Mouse (Mus musculus): ENCODE data around the gene 0610012G03Rik.

The 0610012G03Rik gene

GRCm38 (mm10) chr16:31932840-31933697 lies 15.2 kb downstream of the 0610012G03Rik start:
- ATAC-seq (ENCODE audit: insufficient number of reproducible peaks, low FRiP score, low TSS enrichment) = peak; percentile 90

GRCm38 (mm10) chr16:31932255-31932654 lies 16.0 kb downstream of the 0610012G03Rik start:
- no peak for ATAC-seq (ENCODE audit: insufficient number of reproducible peaks, low FRiP score, low TSS enrichment)

DNA sequence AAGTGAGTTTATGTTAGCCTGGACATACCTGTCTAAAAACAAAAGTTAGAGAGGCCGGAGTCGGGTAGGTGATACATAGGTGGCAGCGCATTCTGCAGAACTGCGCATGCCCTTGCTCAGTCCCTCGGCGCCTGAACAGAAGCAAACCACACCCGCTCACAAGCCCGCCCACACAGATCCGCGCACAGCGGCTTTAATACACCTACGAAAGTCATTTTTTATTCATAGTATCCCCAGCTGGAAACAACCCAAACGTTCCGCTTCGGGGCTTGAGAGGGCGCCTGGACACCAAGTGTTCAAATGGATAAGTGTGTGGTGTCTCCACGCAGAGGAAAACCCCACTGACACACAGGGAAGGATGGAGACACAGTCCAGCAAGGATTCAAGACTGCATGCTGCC lies 17.0 kb downstream of the 0610012G03Rik start:
- no peak for ATAC-seq (ENCODE audit: insufficient number of reproducible peaks, low FRiP score, low TSS enrichment)

DNA sequence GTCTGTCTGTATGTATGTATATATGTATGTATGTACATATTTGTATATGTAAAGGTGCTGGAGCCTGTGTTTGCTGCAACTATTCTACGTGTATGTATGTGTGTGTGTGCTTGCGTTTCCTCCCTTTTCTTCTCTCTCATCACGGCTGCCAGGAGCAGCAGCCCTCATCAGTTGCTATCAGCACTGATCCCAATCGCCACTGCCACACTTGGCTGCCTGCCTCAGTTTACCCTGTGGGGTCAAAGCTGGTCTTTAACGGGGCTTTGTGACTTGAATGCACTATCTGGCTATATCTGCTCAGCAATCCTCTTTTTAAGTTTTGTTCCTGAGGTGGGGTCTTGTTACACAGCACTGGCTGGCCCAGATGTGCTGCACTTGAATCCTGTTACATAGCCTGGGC lies 20.9 kb downstream of the 0610012G03Rik start:
- no peak for ATAC-seq (ENCODE audit: insufficient number of reproducible peaks, low FRiP score, low TSS enrichment)

GRCm38 (mm10) chr16:31926547-31927182 lies 21.6 kb downstream of the 0610012G03Rik start:
- ATAC-seq (ENCODE audit: insufficient number of reproducible peaks, low FRiP score, low TSS enrichment) = no peak

- ATAC-seq (ENCODE audit: insufficient number of reproducible peaks, low FRiP score, low TSS enrichment) = no peak
Measured at GRCm38 (mm10) chr16:31926091-31926490, 22.2 kb downstream of the 0610012G03Rik start.

DNA sequence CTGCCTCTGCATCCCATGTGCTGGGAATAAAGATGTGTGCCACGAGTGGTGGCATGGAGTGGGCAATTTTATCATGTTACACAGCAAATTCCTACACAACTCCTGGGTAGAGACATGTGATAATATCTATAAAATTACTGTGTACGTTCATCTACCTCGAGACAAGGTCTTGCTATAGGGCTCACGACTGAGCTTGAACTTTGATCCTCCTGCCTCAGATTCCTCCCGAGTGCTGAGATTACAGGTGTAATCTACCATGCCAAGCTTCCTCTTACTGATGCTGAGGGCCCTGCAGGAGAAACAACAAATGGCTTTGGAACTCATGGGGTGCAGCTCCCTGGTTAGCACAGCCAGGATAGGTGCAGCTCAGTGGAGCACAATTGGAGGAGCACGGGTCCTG lies 23.9 kb downstream of the 0610012G03Rik start:
- no peak for ATAC-seq (ENCODE audit: insufficient number of reproducible peaks, low FRiP score, low TSS enrichment)

GRCm38 (mm10) chr16:31918248-31918724 lies 30.0 kb downstream of the 0610012G03Rik start:
- ATAC-seq (ENCODE audit: insufficient number of reproducible peaks, low FRiP score, low TSS enrichment) = peak; percentile 78

- ATAC-seq (ENCODE audit: insufficient number of reproducible peaks, low FRiP score, low TSS enrichment) = peak; percentile 45; the same call in 1 of the 2 replicates
Measured at GRCm38 (mm10) chr16:31917776-31918175, 30.5 kb downstream of the 0610012G03Rik start.

DNA sequence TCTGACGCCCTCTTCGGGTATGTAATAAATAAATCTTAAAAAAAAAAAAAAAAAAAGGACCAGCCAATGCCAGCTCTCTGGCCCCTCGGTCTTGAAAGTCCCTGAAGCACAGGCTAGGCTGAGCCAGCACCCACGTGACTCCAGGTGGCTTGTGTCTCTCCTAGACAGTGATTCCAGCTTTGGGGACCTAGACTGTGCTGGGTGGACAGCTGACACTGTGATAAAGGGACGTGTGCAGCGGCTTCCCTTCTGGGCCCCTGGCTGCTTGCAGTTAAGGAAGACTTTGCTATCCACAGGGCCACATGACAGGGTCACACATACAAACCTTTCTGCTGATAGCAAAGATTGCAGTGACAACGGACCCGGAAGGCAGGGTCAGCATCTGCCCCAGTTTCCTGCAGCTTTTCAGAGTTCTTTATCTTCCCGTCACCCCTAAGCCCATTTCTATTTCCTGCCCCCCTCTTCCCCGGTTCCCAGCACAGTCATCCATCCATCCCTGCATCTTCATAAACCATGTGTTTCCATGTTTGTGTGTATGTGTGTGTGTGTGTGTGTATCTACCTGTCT lies 37.9 kb downstream of the 0610012G03Rik start:
- no peak for ATAC-seq (ENCODE audit: insufficient number of reproducible peaks, low FRiP score, low TSS enrichment)

DNA sequence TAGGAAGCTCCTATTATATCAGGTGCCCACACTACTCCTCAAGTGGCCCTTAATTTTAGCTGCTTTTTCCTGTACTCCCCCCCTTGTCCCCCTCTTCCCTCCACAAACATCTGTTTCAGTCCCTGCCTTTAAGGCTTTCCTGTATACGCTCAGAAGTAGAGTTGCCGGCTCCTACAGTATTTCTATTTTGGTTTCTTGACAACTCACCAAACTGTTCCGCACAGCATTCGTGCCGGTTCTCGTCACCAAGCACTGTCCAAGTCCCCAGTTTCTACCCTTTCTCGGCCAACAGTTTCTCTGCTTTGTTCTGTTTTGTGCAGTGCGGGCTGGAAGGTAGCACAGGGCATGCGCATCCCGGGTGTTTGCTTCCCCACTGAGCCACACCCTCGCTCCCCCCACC lies 39.3 kb downstream of the 0610012G03Rik start:
- no peak for ATAC-seq (ENCODE audit: insufficient number of reproducible peaks, low FRiP score, low TSS enrichment)

- ATAC-seq (ENCODE audit: insufficient number of reproducible peaks, low FRiP score, low TSS enrichment) = no peak
Measured at GRCm38 (mm10) chr16:31906896-31907295, 41.4 kb downstream of the 0610012G03Rik start.

DNA sequence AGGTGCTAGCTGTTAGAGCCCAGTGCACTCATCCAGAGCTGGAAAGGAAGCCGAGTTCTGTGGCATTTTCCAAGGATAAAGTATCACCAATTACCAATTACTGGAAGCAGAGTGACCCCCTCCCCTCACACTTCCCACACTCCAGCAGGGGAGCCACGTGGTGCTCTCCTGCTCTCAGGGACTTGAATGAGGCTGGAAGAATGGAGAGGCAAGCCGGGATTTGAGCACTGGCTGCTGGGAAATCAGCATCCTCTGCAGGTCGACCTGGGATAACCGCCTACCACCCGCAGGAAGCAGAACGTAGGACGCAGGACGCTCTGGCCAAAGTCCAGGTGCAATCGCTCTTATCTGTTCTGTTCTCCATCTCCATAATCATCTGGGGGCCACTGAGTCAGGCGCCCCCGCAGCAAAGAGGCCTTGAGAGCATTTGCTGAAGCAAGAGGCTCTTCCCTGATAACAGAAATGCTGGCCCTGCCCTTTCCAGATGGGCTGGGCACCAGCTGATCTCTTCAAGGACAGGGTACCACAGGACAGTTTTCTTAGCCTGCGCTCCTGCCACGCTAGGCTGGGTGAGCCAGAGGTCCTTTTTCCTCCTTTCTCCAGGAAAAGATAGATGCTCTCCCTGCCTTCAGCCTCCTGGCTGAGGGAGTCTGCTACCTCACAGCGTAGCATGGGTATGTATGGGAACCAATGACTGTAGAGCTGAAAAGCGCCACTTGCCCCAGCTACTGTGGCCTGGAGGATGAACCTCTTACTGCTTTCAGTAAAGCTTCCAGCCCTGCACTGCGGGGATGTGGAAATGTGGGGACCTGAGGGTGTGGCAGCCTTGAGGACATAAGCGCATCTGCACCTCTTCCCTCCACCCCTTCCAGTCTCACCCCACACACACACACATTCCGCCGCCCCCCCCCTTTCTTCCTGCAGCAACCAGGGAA lies 42.1 kb downstream of the 0610012G03Rik start:
- ATAC-seq (ENCODE audit: insufficient number of reproducible peaks, low FRiP score, low TSS enrichment) = no peak

- ATAC-seq (ENCODE audit: insufficient number of reproducible peaks, low FRiP score, low TSS enrichment) = no peak
Measured at GRCm38 (mm10) chr16:31905331-31905730, 43.0 kb downstream of the 0610012G03Rik start.

DNA sequence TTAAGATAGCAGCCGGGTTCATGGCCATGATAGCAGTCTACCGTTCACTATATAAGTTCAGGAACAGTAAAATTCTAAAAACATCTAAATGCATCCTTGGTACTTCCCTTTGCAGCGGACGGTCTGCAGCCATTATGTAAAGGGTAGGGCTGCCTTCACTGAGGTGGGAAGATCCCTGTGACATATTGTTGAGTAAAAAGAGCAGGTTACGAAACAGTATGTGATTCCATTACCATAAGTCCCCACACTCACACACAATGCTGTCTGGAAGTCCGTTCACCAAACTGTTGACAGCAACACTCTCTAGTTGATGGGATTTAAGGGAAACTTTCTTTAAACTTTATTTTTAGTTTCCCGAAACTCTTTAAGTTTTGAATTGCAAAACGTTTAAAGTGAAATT lies 45.1 kb downstream of the 0610012G03Rik start:
- no peak for ATAC-seq (ENCODE audit: insufficient number of reproducible peaks, low FRiP score, low TSS enrichment)

DNA sequence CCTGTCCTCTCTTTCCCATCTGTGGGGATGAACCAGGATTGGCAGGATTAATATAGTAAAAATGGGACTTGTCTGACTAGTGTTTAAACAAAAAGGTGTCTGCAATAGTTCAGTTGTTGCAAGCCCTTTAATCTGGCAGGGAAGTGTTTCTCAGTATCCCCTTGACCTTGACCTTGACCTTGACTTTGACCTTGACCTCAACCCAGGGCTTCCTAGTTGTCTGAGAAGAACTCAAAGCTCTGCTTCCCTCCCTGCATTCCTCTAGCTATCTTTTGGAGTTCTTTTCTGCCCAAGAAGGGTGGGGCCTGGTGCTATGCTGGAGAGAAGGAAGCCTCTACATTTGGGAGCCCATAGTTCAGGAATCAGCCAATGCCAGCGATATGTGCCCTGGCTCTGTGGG lies 46.4 kb downstream of the 0610012G03Rik start:
- ATAC-seq (ENCODE audit: insufficient number of reproducible peaks, low FRiP score, low TSS enrichment) = no peak

- ATAC-seq (ENCODE audit: insufficient number of reproducible peaks, low FRiP score, low TSS enrichment) = no peak
Measured at GRCm38 (mm10) chr16:31898546-31899326, 49.6 kb downstream of the 0610012G03Rik start.
